Mouse (Mus musculus): ENCODE measurements around the gene Ano7.

Gene Ano7

DNA sequence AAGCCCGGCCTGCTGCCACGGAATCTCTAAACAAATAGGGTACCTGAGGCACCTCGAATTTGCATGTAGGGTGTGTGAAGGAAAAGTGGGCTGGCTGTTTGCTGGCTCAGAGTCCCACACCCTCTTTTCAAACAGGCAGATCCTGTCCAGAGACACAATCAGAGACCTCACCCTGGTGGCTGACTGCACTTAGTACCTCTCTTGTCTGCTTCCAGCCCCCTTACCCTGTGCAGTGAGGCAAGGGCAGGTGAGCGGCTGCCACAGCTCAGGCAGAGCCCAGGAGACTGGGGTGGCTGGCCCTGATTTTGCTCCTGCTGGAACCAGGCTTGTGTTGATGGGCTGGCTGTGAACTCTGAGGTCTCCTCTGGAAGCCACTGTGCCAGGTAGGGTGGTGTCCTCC, at the start of gene Ano7:
Gene Ano7, plus strand, starts transcription at position 266 of the 400 bp plus-strand sequence.
- ChIA-PET POLR2A (no interaction called here), CTCF (interaction anchor here in 1 of 4 experiments (0.6 kb wide), 1 partner anchor 182 kb away, joined by 3 read pairs; no protein-coding TSS in a partner anchor)

DNA sequence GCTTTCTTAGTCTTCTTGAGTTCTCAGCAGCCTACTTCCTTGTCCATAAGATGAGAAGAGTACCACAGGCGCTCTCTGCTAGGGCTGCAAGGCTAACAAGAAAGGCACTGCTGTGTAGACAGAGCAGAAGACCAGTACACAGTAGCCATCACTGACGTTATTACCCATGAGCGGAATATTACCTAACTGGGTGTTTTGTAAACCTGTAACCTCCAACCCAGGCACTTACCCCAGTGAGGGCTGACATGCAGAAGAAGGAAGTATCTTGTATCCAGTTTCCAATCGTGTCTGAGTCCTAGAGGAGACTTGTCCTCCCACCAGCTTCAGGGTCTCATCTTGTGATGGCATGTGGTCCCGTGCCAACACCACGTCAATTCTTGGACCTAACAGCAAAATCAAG, 49.8 kb upstream of the Ano7 start:
- POLR2A ChIA-PET, result interaction anchor here in 1 of 4 experiments (0.6 kb wide), 1 partner anchor 9 kb away, joined by 3 read pairs; no protein-coding TSS in a partner anchor

DNA sequence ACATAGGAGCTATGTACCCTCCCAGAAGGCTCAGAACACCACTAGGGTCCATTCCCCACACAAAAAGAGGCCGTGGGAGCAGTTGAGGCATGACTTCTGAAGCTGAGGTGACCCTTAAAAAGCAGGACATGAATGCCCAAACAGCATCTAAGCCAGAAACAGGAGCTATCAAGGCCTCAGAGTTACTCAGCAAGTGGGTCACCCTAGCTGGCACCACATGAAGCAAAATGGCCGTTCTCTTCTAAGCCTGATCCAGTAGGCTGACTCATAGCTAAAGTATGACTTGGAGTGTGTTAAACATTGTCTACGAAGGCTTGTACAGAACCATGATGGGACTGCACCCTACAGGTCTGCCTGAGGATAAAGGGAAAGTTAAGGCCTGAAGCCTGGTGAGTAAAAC, 47.3 kb upstream of the Ano7 start:
- POLR2A ChIA-PET, result interaction anchor here in 2 of 4 experiments (1.0 to 1.9 kb wide), 3 partner anchors 16 to 21 kb away, joined by 3 to 4 read pairs (median 4); partner anchors contain the start of genes Mterf4 (in 1 of the 2) and Ppp1r7 (in 1 of the 2)
- CTCF ChIA-PET, result no interaction called here

More for the DNA sequence above, 49.8 kb upstream of the Ano7 start:
- CTCF ChIA-PET, result no interaction called here

DNA sequence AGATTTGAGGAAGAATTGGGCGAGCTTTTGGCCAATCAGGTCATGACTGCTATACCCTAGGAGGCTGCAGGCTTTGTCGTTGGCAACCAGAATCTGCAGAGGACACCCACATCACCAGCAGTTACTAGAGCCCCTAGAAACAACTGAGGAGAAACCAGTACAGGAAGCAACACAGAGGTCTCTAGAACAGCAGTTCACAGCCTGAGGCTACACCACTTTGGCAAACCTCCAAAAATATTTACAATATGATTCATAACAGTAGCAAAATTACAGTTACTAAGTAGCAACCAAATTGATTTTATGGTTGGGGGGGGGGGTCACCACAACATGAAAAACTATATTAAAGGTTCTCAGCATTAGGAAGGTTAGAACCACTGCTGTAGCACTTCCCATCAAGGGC, 39.1 kb upstream of the Ano7 start:
- POLR2A ChIA-PET, result interaction anchor here in 1 of 4 experiments (1.2 kb wide), 1 partner anchor 9 kb away, joined by 3 read pairs; no protein-coding TSS in a partner anchor
- CTCF ChIA-PET, result no interaction called here

DNA sequence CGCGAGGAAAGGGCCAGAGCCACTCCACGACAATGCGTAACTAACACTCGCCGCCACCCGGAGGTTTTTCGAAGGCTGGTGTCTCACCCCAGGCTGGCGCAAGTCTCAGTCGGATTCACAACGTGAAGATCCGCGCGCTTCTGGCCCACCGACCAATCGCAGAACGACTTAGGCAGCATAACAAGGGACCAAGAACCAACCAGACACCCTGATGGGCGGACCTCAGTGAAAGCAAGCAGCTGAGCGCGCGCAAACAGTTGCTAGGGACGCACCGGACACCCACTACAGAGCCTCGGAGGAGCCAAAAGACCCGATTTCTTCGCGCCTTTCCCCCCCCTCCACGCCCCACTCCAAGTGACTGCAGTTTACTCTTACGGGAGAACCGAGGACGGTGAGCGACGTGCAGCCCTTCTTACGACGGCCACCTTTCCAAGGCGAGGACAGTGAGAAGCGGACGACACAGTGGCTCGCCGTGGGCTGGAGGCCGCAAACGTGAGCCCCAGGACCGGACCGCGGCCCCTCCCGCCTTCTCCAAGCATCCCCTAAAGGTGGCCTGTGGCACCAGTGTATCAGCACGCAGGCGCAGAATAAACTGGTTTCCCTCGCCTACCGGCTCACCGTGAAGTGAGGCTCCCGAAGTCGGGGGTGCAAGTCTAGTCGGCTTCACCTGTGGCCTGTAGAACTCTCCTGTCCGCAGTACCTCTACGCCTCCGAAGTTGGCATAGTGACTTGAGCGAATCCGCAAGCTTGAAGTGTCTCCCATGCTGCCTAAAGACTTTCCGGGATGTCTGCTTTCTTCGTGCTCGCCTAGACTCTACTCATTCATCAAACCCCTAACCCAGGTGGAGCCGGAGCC, 30.9 kb upstream of the Ano7 start, which contains the start of the genes Ppp1r7 and Pask:
Gene Ppp1r7, plus strand, starts transcription at position 207 of the 856 bp plus-strand sequence.
Gene Pask, minus strand, starts transcription at position 835 of the 856 bp plus-strand sequence.
- POLR2A ChIA-PET, result interaction anchor here in 3 of 4 experiments (0.5 to 2.6 kb wide), 45 partner anchors 9 to 482 kb away, joined by 3 to 19 read pairs (median 4); partner anchors contain the start of genes Dtymk (in 2 of the 3), Farp2 (in 2 of the 3), Sned1 (in 2 of the 3) and D2hgdh (in 1 of the 3)
- CTCF ChIA-PET, result interaction anchor here in 3 of 4 experiments (0.6 to 1.0 kb wide), 6 partner anchors 15 to 200 kb away, joined by 3 to 4 read pairs (median 3); no protein-coding TSS in a partner anchor

DNA sequence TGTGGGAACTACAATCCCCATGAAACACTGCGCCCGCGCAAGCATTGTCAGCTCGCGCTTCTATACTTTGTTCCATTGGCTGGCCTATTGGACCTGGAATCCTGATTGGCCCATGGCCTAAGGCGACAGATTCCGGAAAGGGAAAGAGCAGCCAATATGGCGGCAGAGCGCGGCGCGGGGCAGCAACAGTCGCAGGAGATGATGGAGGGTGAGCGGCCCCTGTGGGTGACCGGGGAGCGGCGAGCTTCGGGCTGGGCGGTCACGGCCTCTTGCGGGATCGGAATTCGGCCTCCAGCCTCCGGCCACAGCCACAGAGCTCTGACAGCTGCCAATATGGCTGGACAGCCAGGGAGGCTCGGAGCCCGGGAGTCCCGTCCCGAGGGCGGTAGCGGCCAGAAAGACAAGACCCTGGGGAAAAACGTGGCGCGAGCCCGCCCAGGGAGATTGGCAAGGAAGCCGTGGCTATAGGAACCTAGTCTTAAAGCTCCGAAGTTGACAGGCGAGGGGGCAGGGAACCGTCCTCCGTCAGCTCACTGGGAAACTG, 30.2 kb upstream of the Ano7 start:
- CTCF ChIA-PET, result interaction anchor here (0.5 to 1.0 kb wide), 6 partner anchors 14 to 341 kb away, joined by 3 to 6 read pairs (median 3); no protein-coding TSS in a partner anchor
- POLR2A ChIA-PET, result interaction anchor here in 3 of 4 experiments (0.5 to 2.6 kb wide), 45 partner anchors 9 to 481 kb away, joined by 3 to 19 read pairs (median 4); partner anchors contain the start of genes Dtymk (in 2 of the 3), Farp2 (in 2 of the 3), D2hgdh (in 1 of the 3) and Hdlbp (in 1 of the 3)

DNA sequence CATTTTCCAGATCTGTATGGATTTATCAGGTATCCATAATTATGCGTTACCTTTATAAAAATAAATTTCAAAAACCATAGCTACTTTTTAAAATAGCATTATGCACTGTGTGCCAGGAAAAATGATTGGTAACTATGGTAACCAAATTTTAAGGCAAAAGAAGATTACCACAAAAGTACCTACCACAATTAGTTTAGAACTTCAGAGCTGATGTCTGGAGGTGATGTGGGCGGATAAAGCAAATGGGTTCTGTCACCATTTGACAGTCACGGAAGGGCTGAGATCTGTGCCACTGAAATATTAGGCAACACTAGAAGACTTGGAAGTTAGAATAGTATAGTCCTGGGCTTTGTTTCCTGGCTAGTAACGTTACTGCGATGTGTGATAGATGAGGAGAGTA, 26.6 kb upstream of the Ano7 start:
- ChIA-PET POLR2A (interaction anchor here in 1 of 4 experiments (0.7 kb wide), 1 partner anchor 21 kb away, joined by 3 read pairs; no protein-coding TSS in a partner anchor), CTCF (no interaction called here)

DNA sequence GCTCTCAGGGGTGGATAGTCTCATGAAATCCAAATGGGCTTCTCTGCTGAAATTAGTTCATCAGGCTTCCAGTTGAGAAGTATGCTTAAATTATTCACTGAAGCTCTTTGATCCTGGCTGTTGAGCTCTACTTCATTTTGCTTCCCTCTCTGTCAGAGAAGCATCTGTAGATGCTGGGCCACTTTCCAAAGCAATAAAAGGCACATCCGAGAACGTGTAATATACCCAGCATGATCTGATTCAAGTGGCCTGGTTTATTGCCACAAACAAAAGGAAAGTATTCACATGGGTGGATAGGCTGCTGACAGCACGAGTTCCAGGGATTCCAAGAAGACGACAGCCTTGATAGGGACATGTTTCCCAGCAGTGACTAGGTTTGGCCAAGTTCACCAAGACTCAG, 24.0 kb upstream of the Ano7 start:
- ChIA-PET POLR2A (interaction anchor here in 2 of 4 experiments (1.2 to 1.4 kb wide), 2 partner anchors 13 to 95 kb away, joined by 3 read pairs; no protein-coding TSS in a partner anchor), CTCF (no interaction called here)

DNA sequence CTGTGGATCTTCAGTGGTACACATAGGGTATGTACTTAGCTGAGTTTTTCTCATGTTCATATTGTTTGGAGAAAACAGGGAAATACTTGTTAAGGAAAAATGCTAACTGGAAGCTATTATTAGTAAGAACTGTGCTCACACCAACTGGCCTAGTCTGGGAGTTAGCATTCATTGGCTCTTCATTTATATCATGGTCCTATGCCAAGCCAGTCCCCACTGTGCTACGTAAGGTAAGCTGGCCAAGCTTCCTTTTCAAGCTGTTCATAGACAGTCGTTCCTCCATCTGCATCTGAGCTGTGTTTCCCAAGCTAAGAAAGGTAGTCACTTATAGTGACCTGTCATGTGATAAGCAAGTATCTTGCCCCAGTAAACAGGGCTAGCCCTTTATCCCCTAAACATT, 21.0 kb upstream of the Ano7 start:
- CTCF ChIA-PET, result interaction anchor here in 1 of 4 experiments (0.5 kb wide), 1 partner anchor 43 kb away, joined by 5 read pairs; no protein-coding TSS in a partner anchor
- POLR2A ChIA-PET, result interaction anchor here in 3 of 4 experiments (0.8 to 2.2 kb wide), 4 partner anchors 9 to 117 kb away, joined by 3 to 16 read pairs (median 6); partner anchors contain the start of genes Pask (in 3 of the 3) and Ppp1r7 (in 1 of the 3)

DNA sequence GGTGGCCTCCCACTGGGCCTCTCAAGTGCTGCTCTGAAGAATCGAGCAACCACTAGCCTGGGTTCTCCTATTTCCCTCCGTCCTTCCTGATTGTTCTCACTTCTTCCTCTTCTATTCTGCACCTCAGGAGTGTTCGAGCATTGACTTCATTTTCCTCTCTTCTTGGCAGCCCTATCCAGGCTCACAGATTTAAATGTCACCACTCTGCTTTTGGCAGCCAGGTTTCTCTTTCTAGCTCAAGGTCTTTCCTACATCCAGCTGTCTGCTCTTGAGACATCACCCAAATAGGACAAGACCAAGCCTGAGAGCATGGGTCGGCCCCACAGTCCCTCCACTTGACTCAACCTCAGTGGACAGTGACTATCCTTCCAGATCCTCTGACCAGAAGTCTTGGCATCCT, 11.1 kb upstream of the Ano7 start:
- ChIA-PET CTCF (no interaction called here), POLR2A (no interaction called here)

DNA sequence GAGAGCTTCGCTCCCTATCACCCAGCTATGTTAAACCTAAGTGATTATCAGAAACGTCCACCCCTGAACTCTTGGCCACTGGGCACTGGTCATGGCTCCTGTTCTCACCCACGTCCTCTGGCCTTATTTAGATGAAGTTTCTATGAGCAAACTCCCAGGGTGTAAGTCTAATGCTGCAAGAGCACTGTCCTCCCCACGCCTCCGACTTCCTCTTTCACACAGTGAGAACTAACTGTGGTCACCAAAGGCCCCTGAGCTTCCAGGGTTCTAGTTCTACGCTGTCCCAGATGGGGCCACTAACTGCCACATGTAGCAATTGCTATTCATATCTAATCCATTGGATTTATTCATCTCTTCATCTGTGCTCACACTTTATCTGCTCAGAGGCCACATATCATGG, 8.1 kb upstream of the Ano7 start:
- CTCF ChIA-PET, result no interaction called here

DNA sequence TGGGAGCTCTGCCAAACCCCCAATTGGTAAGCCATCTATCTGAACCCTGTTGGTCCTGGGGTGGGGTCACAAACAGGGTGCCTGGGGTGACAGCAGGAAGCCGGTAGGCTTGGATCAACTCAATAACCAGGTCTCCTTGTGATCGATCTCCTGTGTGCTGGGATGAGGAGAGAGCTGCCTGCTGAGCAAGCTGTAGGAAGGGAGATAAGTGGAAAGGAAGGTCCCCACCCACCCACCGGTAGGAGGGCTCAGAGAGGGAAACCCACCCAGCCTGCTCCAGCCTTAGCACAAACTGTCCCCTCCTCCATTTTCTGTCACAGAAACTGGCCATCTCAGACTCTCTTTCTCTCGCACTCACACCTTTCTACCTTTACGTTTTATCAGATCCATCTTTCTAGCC, 3.6 kb downstream of the Ano7 start:
- ChIA-PET CTCF (no interaction called here), POLR2A (interaction anchor here in 2 of 4 experiments (1.1 to 1.3 kb wide), 3 partner anchors 9 to 34 kb away, joined by 3 to 4 read pairs (median 3); partner anchors contain the start of gene Pask (in 1 of the 2))

More for the DNA sequence above, 8.1 kb upstream of the Ano7 start:
- POLR2A ChIA-PET, result interaction anchor here in 1 of 4 experiments (0.5 to 1.0 kb wide), 2 partner anchors 22 to 110 kb away, joined by 3 read pairs; no protein-coding TSS in a partner anchor

DNA sequence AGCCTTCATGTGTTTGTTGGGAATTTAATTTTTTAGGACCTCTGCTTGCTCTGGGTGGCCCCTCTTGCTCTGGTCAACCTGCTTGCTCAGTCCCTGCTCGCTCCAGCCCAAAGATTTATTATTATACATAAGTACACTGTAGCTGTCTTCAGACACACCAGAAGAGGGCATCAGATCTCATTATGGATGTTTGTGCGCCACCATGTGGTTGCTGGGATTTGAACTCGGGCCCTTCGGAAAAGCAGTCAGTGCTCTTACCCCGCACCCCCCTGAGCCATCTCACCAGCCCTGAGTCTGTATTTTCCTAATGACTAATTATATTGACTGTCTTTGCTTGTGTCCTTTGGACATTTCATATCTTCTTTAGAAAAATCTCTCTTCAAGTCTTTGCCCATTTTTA, 5.4 kb downstream of the Ano7 start:
- ChIA-PET CTCF (interaction anchor here in 3 of 4 experiments (0.6 to 1.1 kb wide), 5 partner anchors 15 to 133 kb away, joined by 3 to 12 read pairs (median 3); partner anchors contain the start of gene Farp2 (in 1 of the 3)), POLR2A (interaction anchor here in 1 of 4 experiments (0.6 to 0.7 kb wide), 2 partner anchors 89 to 298 kb away, joined by 3 read pairs; no protein-coding TSS in a partner anchor)

DNA sequence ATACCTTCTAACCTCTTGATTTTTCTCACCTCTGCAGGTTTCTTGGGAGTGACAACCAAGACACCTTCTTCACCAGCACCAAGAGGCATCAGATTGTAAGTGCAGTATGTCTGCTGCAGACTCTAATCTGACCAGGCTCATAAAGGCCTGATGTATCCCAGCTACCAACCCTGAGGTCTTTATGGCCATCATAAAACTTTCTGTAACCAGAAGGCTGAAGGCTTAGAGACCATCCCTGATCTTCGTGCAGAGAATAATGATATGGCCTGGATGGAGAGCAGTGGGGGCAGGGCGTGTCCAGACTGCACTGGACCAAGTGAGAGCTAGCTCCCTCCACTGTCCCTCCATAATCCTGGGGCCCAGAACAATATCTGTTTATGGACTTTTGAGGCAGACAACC, 13.5 kb downstream of the Ano7 start:
- ChIA-PET CTCF (no interaction called here), POLR2A (no interaction called here)

DNA sequence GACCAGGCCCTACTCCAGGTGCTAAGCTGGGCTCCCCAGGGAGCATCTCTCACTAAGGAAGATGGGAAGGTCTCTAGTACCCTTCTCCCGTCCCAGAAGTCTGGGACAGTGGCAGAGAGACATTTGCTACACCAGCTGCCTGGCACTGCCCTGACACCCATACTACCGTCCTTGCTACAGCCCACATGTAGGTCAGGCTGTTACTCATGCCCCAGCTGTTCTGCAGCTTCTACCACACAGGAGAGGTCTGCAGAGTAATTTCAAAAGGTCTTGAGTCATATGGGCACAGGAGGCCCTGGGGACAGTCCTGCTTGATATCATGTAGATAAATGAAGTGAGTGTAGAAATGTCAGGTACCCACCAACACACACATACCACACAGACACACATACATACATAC, 15.2 kb downstream of the Ano7 start:
- POLR2A ChIA-PET, result no interaction called here
- CTCF ChIA-PET, result no interaction called here

DNA sequence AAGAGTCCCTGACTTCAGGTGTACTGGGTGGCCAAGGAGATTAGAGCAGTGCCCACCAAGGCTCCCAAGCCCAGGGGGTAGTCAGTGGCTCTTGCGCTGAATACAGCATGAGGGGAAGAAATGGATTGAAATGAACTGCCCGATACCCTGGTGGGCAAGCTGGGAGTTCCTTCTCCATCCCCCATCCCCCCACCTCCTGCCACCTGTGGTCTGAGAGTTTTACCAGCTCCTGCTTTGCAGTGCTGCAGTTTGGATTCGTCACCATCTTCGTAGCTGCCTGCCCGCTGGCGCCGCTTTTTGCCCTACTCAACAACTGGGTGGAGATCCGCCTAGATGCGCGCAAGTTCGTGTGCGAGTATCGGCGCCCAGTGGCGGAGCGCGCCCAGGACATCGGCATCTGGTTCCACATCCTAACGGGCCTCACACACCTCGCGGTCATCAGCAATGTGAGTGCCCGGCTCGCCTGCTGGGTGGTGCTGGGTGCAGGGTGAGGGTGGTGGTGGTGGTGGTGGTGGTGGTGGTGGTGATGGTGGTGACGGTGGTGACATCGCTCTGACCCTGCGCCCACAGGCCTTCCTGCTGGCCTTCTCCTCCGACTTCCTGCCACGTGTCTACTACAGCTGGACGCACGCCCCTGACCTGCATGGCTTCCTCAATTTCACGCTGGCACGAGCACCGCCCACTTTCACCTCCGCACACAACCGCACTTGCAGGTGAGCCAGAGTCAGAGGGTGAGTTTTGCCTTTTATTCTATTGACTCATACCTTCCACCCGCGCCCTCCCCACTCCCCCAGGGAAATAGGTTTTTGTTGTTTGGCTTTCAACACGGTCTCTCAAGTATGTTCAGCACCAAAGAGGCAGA, 27.7 kb downstream of the Ano7 start:
- POLR2A ChIA-PET, result interaction anchor here in 2 of 4 experiments (0.6 to 1.9 kb wide), 8 partner anchors 10 to 899 kb away, joined by 3 to 6 read pairs (median 4); partner anchors contain the start of gene Capn10 (in 1 of the 2)
- CTCF ChIA-PET, result interaction anchor here in 2 of 4 experiments (0.6 to 1.1 kb wide), 2 partner anchors 22 to 664 kb away, joined by 3 to 12 read pairs; no protein-coding TSS in a partner anchor

DNA sequence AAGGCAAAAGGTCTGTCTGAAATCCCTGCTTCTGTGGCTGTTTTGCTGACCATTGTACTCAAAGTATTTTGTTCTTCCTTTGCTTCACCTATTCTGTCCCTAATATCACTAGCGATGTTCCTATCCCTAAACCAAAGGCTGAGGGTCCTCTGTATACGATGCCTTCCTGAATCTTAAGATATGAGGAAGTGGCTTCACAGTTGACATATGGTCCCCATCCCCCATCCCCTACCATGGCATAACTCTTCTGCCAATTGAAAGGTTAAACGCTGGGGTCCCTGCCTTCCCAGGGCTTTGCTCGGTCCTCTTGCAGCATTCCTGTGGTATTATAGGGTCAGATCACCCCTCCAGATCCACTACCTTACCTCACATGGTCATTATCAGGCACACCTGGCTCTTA, 29.7 kb downstream of the Ano7 start:
- POLR2A ChIA-PET, result no interaction called here
- CTCF ChIA-PET, result no interaction called here

DNA sequence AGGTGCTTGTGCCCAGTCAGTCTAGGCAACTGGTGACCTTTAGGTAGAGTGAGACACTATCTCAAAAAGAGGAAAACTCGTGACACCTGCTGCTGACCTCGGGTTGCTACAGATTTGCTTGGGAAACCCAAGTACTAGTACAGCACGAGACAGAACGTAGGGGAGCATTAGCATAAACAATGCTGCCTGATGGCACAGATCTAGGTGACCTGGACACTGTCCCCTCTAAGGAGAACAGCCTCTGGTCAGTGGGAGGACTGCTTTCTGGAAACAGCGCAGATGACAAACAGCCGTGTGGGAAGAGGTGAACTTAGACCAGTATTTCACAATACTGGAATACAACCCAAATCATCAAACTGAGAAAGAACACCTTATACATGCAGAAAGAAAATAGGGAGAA, 58.4 kb downstream of the Ano7 start:
- ChIA-PET CTCF (no interaction called here), POLR2A (interaction anchor here in 2 of 4 experiments (0.5 to 1.6 kb wide), 4 partner anchors 9 to 179 kb away, joined by 3 read pairs; partner anchors contain the start of gene Hdlbp (in 1 of the 2))
